Comparison of ENCODE assay signal across 28 mouse cellular contexts in the genomic region with DNA sequence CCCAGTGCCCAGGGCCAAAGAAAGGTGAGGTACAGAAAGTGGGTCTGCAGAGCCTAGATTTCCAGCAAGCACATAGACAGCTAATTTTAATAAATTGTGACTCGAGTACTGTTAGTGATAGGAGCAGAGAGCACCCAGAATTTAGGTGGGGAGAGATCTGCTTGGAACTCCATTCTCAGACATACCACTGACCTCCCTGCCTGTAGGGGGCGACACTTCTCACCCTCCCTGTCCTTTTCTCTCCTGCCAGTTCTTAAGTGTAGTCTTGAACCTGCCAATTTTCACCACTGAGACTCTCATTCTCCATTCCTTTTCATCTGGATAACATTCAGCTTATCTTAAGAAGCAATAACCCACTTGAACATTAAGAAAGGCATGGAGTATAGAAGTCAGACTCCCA.
DNase-seq lines count a peak whose midpoint lies in the region; ATAC-seq and TF ChIP-seq lines count a peak whose summit lies in the region.
"Had no signal": no experiment of that assay in that cellular context is flagged by ENCODE, and none has a peak within 500 bp of the region (broad histone marks: within the 10 kb centered on the region; RNA-seq: fewer than 3 reads in every experiment).

No protein-coding gene starts in this region.

- no peak overlapping the region for H3K27ac ChIP-seq in kidney, postnatal 0 days
- H3K27ac ChIP-seq in testis, adult 2 months (ENCODE audit: control insufficient read depth, insufficient read depth, low read depth, low read length), result no peak overlapping the region
- H3K27ac ChIP-seq in forebrain, embryonic 11.5 days (ENCODE audit: low read depth, low read length), result no peak overlapping the region
- H3K27ac ChIP-seq in hindbrain, embryonic 12.5 days, result no peak overlapping the region
- H3K27ac ChIP-seq: embryonic facial prominence, embryonic 10.5 days; forebrain, embryonic 10.5 days; heart, embryonic 13.5 days; hindbrain, embryonic 15.5 days; kidney, embryonic 15.5 days; limb, embryonic 12.5 days; liver, embryonic 13.5 days; midbrain, embryonic 15.5 days; neural tube, embryonic 12.5 days had no signal

- H3K27me3 ChIP-seq in kidney, postnatal 0 days (ENCODE audit: insufficient read depth, low read length), result no peaks in the 10 kb centered on the region
- no peaks in the 10 kb centered on the region for H3K27me3 ChIP-seq in testis, adult 2 months (ENCODE audit: control insufficient read depth, insufficient read depth, low read length)
- no peaks in the 10 kb centered on the region for H3K27me3 ChIP-seq in forebrain, embryonic 11.5 days (ENCODE audit: control insufficient read depth, insufficient read depth, low read length)
- no peaks in the 10 kb centered on the region for H3K27me3 ChIP-seq in hindbrain, embryonic 12.5 days
- H3K27me3 ChIP-seq: hindbrain, embryonic 15.5 days; kidney, embryonic 15.5 days; limb, embryonic 12.5 days; liver, embryonic 13.5 days; megakaryocyte, embryonic 14.5 days; midbrain, embryonic 15.5 days; neural tube, embryonic 12.5 days had no signal

- H3K4me3 ChIP-seq in kidney, postnatal 0 days (replicated peaks; ENCODE audit: low read depth, low read length), result no peak overlapping the region
- no peak overlapping the region for H3K4me3 ChIP-seq in testis, adult 2 months (ENCODE audit: control insufficient read depth, low read depth, low read length)
- no peak overlapping the region for H3K4me3 ChIP-seq in forebrain, embryonic 11.5 days (ENCODE audit: low read depth, low read length)
- no peak overlapping the region for H3K4me3 ChIP-seq in hindbrain, embryonic 12.5 days
- H3K4me3 ChIP-seq: embryonic facial prominence, embryonic 10.5 days; forebrain, embryonic 10.5 days; heart, embryonic 13.5 days; hindbrain, embryonic 15.5 days; kidney, embryonic 15.5 days; limb, embryonic 12.5 days; liver, embryonic 13.5 days; megakaryocyte, embryonic 14.5 days; midbrain, embryonic 15.5 days; neural tube, embryonic 12.5 days had no signal

- TF ChIP-seq CTCF in kidney, postnatal 0 days (IDR thresholded peaks at IDR 0.05; ENCODE audit: low read depth), result 0 out of 2 replicates have a peak, but pooled peaks have one; percentile 16
- TF ChIP-seq CTCF in testis, adult 2 months (IDR thresholded peaks at IDR 0.05; ENCODE audit: control insufficient read depth, insufficient read depth, insufficient replicate concordance, low read depth, low read length), result peak; percentile 54; the same call in 1 of the 2 replicates

- no peaks in the 10 kb centered on the region for H3K4me1 ChIP-seq in kidney, postnatal 0 days (replicated peaks; ENCODE audit: insufficient read depth, low read length)
- no peaks in the 10 kb centered on the region for H3K4me1 ChIP-seq in testis, adult 2 months (ENCODE audit: control insufficient read depth, insufficient read depth, low read length)
- H3K4me1 ChIP-seq in forebrain, embryonic 11.5 days (replicated peaks; ENCODE audit: control insufficient read depth, insufficient read depth, low read length), result no peaks in the 10 kb centered on the region
- no peaks in the 10 kb centered on the region for H3K4me1 ChIP-seq in hindbrain, embryonic 12.5 days
- H3K4me1 ChIP-seq: embryonic facial prominence, embryonic 10.5 days; forebrain, embryonic 10.5 days; heart, embryonic 13.5 days; kidney, embryonic 15.5 days; limb, embryonic 12.5 days; liver, embryonic 13.5 days; megakaryocyte, embryonic 14.5 days had no signal

- DNase-seq in kidney, postnatal 0 days (ENCODE audit: low spot score), result no peak
- no peak for DNase-seq in kidney, postnatal 25 days
- no peak for DNase-seq in testis, postnatal 14 days (ENCODE audit: low spot score)
- peak; percentile 2 for DNase-seq in NIH3T3 (ENCODE audit: low read depth)
- peak; percentile 41 for DNase-seq in testis, postnatal 10 days (ENCODE audit: low spot score)
- no peak for DNase-seq in forebrain, embryonic 11.5 days (ENCODE audit: low spot score)
- DNase-seq: adrenal gland, postnatal 36 days; cerebellum, adult 11-12 months; forebrain, postnatal 0 days; gastrocnemius, postnatal 14 days; heart, adult 18-20 months; liver, embryonic 13.5 days; lung, adult 2 months; lung, postnatal 36 days; thymus, adult 18-20 months; thymus, postnatal 4 days had no signal

- H3K9ac ChIP-seq in kidney, postnatal 0 days (ENCODE audit: low read depth, low read length), result no peak overlapping the region
- no peak overlapping the region for H3K9ac ChIP-seq in forebrain, embryonic 11.5 days (ENCODE audit: low read length)
- no peak overlapping the region for H3K9ac ChIP-seq in hindbrain, embryonic 12.5 days
- H3K9ac ChIP-seq: forebrain, postnatal 0 days; heart, embryonic 13.5 days; hindbrain, embryonic 15.5 days; kidney, embryonic 15.5 days; limb, embryonic 12.5 days; liver, embryonic 13.5 days; midbrain, embryonic 15.5 days; neural tube, embryonic 12.5 days had no signal

- H3K4me2 ChIP-seq in kidney, postnatal 0 days (ENCODE audit: low read length), result no peak overlapping the region
- H3K4me2 ChIP-seq in forebrain, embryonic 11.5 days (ENCODE audit: low read depth, low read length, severe bottlenecking), result no peak overlapping the region
- H3K4me2 ChIP-seq in hindbrain, embryonic 12.5 days (replicated peaks), result no peak overlapping the region
- H3K4me2 ChIP-seq: heart, embryonic 13.5 days; hindbrain, embryonic 15.5 days; kidney, embryonic 15.5 days; limb, embryonic 12.5 days; liver, embryonic 13.5 days; midbrain, embryonic 15.5 days; neural tube, embryonic 12.5 days had no signal

- WGBS in kidney, postnatal 0 days, result 68% methylated on average over 2 of the region's 2 CpGs
- 73% methylated on average over 2 of the region's 2 CpGs for WGBS in forebrain, embryonic 11.5 days
- WGBS in hindbrain, embryonic 12.5 days, result 81% methylated on average over 2 of the region's 2 CpGs

- H3K36me3 ChIP-seq in kidney, postnatal 0 days (ENCODE audit: insufficient read depth, low read length), result no peaks in the 10 kb centered on the region
- H3K36me3 ChIP-seq in testis, adult 2 months (ENCODE audit: control insufficient read depth, insufficient read depth, low read length), result no peaks in the 10 kb centered on the region
- H3K36me3 ChIP-seq in forebrain, embryonic 11.5 days (ENCODE audit: control insufficient read depth, insufficient read depth, low read length), result no peaks in the 10 kb centered on the region
- H3K36me3 ChIP-seq in hindbrain, embryonic 12.5 days, result no peaks in the 10 kb centered on the region
- H3K36me3 ChIP-seq: embryonic facial prominence, embryonic 10.5 days; forebrain, embryonic 10.5 days; G1E; heart, embryonic 13.5 days; hindbrain, embryonic 15.5 days; kidney, embryonic 15.5 days; limb, embryonic 12.5 days; liver, embryonic 13.5 days; midbrain, embryonic 15.5 days; neural tube, embryonic 12.5 days had no signal

- no peaks in the 10 kb centered on the region for H3K9me3 ChIP-seq in kidney, postnatal 0 days (replicated peaks; ENCODE audit: low read length)
- H3K9me3 ChIP-seq in forebrain, embryonic 11.5 days (ENCODE audit: control insufficient read depth, low read length), result no peaks in the 10 kb centered on the region
- H3K9me3 ChIP-seq in hindbrain, embryonic 12.5 days (replicated peaks), result no peaks in the 10 kb centered on the region
- H3K9me3 ChIP-seq: embryonic facial prominence, embryonic 10.5 days; forebrain, embryonic 10.5 days; heart, embryonic 13.5 days; hindbrain, embryonic 15.5 days; kidney, embryonic 15.5 days; limb, embryonic 12.5 days; liver, embryonic 13.5 days; midbrain, embryonic 15.5 days; neural tube, embryonic 12.5 days had no signal

- TF ChIP-seq POLR2A in testis, adult 2 months (IDR thresholded peaks at IDR 0.05; ENCODE audit: control insufficient read depth, low read depth, low read length), result no peak

- ATAC-seq in kidney, postnatal 0 days (replicated peaks; ENCODE audit: low FRiP score, low read depth), result no peak
- no peak for ATAC-seq in forebrain, embryonic 11.5 days (replicated peaks; ENCODE audit: low FRiP score)
- no peak for ATAC-seq in hindbrain, embryonic 12.5 days (ENCODE audit: low FRiP score)
- ATAC-seq: forebrain, postnatal 0 days; midbrain, embryonic 15.5 days had no signal

Comparison
In these comparisons a context has a peak if more than half of its experiments do, and no peak if none do; other contexts are left out.
1. DNase-seq: peak in NIH3T3 (single experiment) and testis, postnatal 10 days (single experiment); none in kidney, postnatal 0 days (single experiment), kidney, postnatal 25 days (0 of 2), testis, postnatal 14 days (single experiment) and forebrain, embryonic 11.5 days (single experiment).